Mouse (Mus musculus) cerebellum, adult (tissue): Measurements from ENCODE around the gene Gm20388.
A peak's percentile ranks its signal among the peaks of the same experiment; 100 is the strongest.

Experiments used
- ATAC-seq: cut with Nextera tagmentation; 2 replicates; pipeline ENCODE4 v1.9.2; 2017; ENCODE audit warnings: mild to moderate bottlenecking, moderate library complexity, mixed read lengths; ENCODE audit not compliant: insufficient number of reproducible peaks, low FRiP score, low TSS enrichment

Gm20388 gene

DNA sequence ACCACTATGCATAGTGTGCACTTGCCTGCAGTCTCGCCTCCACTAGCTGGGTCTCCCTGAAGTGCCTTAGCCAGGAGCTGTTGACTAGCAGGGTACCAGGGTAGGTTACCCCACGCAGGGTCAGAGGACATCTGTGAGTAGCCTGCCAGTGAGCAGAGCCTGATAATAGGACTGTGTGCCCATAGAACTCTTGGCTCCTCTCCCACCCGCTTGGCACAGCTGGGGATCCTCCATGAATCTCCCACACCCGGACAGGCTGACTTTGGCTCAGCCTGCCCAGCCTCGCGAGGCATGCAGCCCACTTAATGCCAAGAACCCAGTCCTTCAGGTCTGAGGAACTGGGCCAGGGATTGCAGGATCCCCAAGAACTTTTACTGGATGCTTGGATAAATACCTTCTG is 2780.4 kb downstream of the Gm20388 start:
- no peak for ATAC-seq

DNA sequence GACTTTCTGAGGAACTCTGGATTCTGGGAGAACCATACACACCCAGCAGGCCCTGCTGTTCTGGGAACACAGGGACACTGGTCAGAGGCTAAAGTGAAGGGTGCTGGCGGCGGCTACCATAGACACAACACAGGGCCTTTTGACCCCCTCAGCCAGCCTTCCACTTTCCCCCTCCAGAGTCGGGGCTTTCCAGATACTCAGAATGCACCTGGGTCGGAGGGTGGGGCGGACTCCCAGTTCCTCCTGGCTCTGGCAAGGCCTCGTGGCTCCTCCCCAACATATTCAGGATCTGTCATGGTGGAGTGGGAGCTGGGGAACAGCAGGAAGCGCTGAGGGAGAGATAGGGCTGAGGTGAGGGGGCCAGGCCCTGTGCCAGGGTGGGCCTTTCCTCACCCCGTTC is 2781.5 kb downstream of the Gm20388 start:
- no peak for ATAC-seq

DNA sequence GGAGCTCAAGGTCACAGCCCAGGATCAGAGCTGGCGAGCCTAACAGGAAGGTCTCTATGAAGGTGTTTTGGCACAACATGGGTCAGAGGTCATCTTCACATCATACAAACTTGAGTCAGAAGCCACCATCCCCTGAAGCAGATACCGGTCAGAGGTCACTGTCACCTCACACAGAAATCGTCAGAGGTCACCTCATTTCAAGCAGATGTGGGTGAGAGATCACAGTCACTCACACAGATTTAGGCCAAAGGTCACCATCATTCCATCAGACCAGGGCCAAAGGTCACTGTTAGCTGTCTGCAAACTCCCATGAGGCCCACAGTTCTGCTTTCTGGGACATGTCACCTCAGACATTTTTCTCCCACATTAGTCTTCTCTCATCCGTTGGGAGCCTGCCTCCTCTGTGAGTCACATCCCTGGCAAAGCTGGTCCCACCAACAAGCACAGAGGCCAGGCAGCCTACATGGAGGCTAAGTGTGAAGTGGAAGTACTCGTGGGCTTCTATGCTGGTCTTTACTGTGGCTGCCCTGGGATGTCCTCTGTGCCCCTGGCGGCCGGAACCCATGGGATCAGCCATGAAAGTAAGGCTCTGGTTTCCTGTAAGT is 2784.9 kb downstream of the Gm20388 start:
- no peak for ATAC-seq

DNA sequence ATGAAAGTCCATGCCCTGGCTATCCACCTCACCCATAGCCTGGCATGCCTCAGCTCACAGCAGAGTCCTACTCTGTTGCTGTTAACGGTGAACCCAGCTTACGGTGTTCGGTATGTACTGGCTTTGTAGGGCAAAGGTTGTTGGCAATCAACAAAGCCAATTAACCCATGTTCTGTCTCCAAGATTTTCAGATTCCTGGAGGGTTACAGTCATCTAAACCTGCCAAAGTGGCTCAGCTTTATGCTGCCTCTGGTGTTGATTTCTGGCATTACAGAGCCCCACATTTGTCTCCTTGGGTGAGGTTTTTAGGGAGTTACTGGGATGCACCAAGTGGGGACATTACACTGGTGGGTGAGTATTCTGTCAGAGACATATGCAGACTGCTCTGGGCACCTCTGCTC is 2786.5 kb downstream of the Gm20388 start:
- ATAC-seq, result no peak

DNA sequence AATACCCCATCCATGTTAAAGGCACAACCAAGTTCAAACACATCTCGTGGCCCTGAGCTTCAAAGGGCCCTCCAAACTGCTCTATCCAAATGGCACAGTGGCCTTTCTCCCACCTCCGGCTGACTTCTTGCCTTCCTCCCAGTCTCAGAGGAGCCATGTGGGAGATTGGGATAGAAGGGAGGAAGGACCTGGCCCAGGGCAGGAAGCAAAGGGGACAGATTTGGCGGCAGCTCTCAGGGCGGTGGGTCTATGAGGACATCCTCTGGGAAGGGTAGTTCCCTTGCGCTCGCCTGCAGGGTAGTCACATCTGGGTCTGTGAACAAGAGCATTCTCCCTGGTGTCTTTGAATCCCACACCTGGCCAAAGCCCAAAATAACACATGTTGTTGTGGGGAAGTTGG is 2786.9 kb downstream of the Gm20388 start:
- ATAC-seq, result no peak

DNA sequence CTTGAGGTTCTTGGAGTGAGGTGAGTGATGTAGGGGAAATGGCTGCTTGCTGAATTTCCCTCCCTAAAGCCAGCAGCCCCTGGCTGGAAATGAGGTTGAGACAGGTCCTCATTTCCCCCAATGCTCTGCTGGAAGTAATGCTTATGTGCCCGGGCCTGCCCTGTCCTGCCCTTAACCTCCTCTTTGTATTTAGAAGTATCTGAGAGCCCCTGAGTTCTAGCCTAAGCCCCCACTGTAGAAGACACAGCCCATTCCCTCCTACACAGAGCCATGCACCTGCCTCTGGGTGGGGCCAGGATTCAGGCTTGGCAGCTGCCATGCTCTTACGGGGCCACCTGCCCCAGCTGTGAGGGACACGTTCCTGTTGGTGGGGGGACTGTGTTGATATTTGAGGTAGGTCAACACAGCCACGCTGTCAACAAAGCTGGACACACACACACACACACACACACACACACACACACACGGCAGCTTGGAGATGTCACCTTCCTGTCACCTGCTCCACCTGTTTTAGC is 2787.7 kb downstream of the Gm20388 start:
- no peak for ATAC-seq

DNA sequence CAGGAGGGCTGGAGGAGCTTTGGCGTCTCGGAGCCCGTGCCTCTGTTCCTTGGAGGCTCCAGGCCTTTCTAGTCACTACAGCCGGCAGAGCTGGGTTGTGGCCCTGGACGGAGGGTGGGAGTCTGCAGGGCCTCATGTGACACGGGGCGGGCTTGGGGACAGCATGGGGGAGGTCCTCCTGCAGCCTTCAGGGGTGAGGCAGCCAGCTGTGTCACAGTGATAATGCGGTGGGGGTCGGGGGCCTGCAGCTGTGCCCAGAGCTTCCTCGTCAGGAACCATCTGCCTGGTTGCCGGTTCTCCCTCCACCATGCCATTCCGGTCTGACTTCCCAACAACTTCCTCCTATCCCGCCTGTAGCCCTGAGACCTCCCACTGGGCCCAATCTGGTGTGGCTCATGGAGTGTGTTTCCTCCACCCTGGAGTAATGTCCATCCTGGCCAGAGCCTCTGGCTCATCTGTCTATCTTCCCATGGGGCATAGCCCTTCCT is 2788.4 kb downstream of the Gm20388 start, which contains the start of gene Cbfa2t3:
Cbfa2t3 (minus strand) TSS at position 105 of the 488 bp plus-strand sequence.
- ATAC-seq, result no peak

DNA sequence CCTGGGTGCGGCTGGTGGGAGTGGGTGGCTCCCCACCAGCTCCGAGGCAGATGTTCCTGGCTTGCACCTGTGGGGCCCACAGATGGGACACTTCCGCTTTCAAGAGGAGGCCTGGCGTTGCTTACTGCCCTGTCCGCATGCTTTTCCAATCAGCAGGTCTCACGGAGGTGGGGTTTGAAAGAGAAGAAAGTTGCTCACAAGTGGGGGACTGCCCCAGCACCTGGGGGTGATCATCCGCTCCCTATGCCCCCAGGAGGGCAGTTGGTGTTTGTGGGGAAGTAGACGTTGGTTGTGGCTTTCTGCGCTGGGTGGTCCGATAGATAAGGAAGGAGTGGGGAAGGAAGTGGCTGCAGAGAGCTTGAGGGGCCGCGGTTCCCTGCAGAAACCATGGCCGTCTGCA is 2790.0 kb downstream of the Gm20388 start:
- ATAC-seq, result no peak

DNA sequence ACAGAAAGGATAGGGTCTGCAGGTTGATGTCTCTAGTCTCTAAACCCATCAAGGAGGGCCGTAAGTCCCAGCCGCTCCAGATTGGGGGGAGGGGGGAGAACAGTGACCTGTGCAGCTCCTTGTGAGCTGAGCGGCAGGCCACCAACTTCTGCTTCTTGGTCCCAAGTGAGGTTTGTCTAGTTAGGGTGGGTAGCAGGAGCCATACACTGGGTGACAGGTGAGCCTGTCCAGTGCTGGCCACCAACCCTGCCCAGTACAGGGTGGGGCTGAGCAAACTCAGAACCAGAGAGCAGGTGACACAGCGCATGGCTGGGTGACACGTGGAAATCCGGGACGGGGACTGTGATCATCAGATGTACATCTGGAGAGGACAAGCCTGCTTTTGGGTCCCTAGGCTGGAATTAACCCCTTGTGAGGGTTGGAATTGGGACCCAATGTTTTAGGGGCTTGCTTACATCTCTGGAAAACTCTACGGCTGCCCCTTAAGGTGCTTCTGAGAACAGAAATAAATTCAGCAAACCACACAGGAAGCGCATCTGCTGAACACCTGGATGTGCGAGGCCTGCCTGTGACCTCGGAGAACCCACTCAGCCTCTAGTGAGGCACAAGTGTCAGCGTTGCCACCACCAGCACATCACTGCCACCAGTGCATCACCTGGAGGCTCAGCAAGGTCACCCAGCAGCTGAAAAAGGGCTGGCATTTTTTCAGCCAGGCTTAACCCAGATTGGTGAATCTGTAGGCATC is 2791.0 kb downstream of the Gm20388 start:
- no peak for ATAC-seq

DNA sequence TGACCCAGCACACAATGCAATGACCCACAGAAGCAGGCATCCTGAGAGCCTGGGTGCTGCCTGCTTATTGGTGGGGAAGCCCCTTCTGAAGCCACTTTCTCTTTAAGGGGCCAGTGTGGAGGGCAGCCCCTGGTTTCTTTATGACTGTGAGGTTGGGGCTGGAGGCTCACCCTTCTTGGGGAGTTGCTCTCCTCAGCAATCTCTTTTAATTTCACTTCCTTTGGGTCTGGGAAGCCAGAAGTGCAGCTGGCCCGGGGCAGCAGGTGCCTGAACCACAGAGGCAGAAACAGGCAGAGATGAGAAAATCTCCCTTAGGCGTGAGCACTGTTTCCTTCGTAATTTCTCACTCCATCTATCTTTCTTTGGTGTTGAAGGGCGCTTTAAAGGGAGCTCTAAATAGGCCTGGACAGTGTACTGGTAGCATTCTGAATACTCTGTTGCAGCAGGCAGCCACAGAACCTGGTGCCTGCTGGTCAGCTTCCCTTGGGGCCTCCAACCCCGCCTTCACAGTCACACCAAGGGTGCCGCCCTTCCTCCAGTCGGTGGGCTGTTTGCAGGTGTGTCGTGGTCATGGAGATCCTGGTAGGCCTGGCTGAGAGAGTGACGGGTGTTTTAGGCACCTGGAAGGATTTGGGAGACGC is 2791.8 kb downstream of the Gm20388 start:
- ATAC-seq, result no peak

DNA sequence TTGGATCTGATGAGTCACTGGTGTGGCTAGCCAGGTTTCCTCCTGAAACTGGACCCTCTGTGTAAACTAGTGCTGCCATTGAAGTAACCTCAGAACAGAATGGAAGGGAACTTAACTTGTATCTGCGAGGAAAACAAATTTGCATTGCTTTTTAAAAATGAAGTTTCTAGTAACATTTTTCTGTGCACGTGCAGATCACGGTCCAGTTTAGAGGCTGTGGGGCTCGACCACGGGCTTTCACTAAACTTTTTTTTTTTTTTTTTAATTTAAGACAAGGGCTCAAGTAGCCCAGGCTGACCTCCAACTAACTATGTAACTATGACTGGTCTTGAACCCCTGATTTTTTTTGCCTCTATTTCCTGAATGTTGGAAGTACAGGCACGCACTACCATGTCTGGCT is 2792.3 kb downstream of the Gm20388 start:
- ATAC-seq, result no peak

DNA sequence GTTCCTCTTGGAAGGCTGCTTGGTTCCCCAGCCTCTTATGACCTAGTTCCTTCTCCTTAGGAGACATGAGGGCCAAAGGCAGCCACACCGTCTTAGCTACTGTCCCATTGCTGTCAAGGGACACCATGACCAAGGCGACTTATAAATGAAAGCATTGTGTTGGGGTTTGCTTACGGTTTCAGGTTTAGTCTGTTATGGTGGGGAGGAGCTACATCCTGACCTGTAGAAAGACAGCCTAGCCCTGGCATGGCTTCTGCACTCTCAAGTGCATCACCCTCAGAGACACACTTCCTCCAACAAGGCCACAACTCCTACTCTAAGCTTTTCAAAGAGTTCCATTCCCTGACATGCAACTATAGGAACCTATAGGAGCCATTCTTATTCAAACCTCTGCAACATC is 2794.0 kb downstream of the Gm20388 start:
- no peak for ATAC-seq

DNA sequence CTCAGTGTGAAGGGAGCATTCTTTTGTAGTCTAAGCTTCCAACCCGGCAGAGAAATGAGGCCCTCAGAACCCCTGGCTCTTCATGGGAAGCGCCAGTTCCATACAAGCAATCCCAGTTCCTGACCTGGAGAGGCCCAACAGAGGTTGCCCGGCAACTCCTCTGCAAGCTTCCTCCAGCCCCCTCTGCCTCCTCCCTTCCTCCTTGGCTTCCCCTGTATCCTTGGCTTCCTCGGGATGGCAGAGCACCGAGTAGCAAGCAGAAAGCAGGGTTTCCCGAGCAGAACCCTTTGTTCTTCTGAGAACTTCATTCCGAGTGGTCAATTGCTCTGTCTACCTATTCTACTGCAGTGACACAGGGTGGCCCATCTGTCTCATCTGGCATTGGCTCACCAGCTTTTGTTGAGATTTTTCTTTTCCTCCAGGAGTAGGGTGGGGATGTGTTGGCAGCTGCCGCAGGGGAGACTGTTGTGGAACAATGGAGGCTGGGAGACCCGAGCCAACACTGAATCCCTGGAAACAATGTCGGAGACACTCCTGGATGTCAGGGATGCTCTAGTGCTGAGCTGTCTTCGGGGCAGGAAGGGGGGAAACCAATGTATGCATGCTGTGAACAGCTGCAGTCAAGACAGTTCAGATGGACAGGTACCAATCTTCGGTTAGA is 2795.4 kb downstream of the Gm20388 start:
- ATAC-seq, result no peak

DNA sequence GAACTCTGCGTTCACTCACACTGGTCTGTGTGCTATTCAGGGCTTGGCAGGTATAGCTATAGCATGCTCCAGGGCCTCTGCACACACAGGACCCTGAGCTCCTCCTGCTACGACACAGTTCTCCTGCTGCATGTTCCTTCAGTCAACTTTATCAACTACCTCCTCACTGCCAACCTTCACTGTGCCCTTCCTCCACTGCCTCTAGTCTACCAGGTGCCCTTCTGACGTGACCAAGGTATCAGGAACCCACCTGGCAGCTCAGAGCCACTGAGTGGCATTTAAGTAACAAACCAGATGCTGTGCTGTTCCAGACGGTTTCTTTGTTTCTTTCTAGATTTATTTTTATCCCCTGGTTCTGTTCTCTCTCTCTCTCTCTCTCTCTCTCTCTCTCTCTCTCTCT is 2796.5 kb downstream of the Gm20388 start:
- no peak for ATAC-seq

DNA sequence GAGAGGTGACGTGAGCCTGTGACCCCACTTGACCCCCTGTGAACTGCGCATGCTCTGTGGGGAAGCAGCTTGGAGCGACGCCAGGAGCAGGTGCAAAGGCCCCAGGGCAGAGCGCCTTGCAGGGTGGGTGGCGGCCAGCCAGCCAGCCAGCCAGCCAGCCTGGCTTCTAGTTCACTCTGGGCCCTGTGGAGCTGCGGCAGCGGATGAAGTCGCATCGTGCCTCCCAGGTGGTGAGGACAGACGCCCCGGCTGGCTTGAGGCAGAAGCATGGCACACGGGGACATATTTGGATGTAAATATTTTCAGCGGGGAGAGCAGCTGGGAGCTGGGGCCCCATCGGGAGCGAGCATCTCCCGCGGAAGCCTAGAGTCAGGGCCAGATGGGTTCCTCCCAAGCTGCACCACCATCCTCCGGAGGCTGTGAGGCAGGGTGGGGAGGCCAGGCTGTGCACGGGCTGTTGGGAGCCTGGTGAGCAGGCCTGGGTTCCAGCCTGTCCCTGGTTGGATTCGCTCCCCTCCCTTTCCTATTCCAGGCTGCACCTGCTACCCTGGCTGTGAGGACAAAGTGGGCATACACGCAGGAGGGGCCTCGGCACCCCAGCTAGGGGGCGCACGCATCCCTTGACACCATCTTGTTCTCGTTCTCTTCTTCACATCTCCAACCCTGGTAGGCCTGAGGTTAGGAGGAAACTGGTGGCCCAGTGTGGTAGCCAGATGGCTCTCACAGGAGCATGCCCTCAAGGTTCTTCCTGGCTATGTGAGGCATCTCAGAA is 2798.9 kb downstream of the Gm20388 start:
- peak; percentile 75 for ATAC-seq

DNA sequence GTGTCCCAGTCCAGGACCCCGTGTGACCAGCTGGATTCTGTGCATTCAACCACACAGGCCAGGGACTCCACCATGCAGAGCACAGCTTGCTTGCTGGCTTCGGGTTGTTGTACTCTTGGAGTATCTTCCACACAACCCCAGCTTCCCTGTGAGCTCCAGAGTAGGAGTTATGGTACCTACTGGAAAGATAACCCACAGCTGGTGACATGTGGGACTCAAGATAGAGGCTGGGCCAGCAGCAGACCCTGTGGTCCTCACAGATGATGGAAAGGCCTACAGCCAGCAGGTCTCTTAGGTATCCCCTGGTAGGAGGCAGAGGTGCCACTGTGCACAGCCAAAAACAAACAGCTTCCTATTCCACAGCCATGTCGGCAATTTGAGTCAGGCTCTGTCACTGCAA is 2800.8 kb downstream of the Gm20388 start:
- ATAC-seq, result no peak

DNA sequence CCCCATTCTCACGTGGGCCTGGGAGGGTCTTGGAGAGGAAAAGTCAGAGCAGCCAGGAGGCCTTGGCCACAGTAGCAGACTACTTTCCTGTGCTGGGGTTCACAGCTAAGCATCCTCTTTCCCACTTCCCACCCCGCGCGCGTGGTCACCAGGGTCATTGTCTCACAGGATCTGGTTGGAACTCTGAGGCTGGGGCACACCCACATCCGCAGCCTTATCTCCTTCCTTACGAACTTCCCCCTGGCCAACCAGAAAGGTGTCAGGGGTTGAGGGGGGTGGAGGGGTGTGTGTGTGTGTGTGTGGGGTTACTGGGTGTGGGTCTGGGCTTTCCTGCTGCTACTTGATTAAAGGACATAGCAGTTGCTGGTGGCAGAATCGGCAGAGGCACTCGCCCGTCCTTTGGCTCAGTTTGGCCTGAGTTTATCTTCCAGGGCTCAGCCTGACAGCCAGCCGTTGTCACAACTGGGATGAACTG is 2801.3 kb downstream of the Gm20388 start:
- ATAC-seq, result no peak

DNA sequence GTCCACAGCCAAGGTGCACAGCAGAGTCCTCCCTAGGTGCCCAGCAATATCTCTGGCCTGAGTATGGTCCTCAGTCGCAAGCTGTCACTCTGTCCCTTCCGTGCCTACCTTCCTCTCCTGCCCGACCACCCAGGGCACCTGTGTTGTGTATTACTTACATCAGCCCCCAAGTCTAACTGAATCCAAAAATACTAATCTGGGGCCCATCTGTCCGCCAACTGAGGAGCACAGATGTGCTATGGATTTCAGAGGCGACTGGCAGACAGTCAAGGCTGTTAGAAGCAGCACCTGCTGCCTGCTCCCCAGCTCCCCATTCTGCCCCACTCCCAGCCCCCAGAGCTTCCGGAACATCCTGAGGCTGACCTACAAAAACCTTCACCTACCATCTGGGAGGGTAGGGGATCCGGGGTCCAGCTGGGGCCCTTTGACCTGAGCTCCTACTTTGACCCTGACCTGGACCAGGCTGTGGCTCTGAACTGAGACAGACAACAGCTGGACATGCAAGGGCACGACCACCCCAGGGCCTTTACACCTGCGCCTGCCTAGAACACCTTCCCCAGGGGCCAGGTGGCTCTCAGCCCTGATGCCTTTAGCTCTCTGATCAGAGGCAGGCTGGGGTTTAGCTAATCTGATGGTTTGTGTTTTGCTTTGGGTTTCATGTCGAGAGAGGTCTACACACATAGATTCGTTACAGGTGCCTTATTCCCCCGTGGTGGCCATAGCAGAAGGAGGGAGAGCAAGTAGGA is 2801.9 kb downstream of the Gm20388 start:
- ATAC-seq, result no peak

DNA sequence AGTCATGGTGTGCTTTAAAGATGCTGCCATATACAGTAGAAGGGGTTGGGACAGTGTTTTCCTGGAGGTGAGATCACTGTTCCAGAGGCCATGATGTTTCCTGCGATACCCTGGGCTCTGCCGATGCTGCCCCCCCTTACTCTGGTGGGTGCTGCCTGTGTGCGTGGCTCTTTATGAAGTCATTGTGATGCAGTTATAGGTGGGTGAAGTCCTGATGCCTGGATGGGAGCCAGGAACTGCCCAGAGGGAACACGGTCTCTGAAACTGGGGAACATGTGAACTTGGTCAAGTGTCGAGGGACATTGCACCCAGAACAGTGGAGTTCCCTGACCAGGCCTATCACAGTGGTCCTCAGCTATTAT is 2802.5 kb downstream of the Gm20388 start:
- no peak for ATAC-seq
